Mouse (Mus musculus) left cerebral cortex, postnatal 36 days (tissue): Measurements from ENCODE around the gene Setd5. TPM values are rescaled to one million over a fixed set of nuclear protein-coding genes. Genes with fewer than 3 reads are reported as not detected.

Source experiments
- DNase-seq, 2 experiments: peaks; one replicate each; pipeline ENCODE4 v3.0.0; 2021 to 2022; ENCODE audit warnings: low spot score in 2 of 2, mixed read lengths in 1 of 2
- intact Hi-C: fragments of 180-260 bp; cut with DNase I; formaldehyde crosslinking; loops from one replicate; pipeline ENCODE4 v1.15.1; 2025
- total RNA-seq, 2 experiments: library from RNA; stranded (reverse); gene quantifications; 2 replicates each; pipeline ENCODE4 v1.2.3; 2021

Setd5 gene
- total RNA-seq, 2 experiments from 2014 or later: 99.2 to 130 TPM

GRCm38 (mm10) chr6:113172568-113172967 lies 95.4 kb downstream of the Setd5 start:
- intact Hi-C loops: loop anchor here (5.0 kb wide), 1 partner anchor 65 kb away; the partner anchor contains the start of gene Mtmr14
- DNase-seq: peak in 1 of 2 experiments; percentile 34

GRCm38 (mm10) chr6:113175469-113175868 lies 98.3 kb downstream of the Setd5 start:
- DNase-seq: no peak
- intact Hi-C loops: no loop called here

GRCm38 (mm10) chr6:113176613-113177012 lies 99.4 kb downstream of the Setd5 start:
- intact Hi-C loops: no loop called here
- no peak for DNase-seq

- peak; percentile 68 to 69 for DNase-seq
- intact Hi-C loops: no loop called here
These were observed 101.4 kb downstream of the Setd5 start for GRCm38 (mm10) chr6:113178286-113179194.

GRCm38 (mm10) chr6:113179195-113179733 lies 102.1 kb downstream of the Setd5 start:
- intact Hi-C loops: no loop called here
- DNase-seq: no peak

GRCm38 (mm10) chr6:113184163-113184562 lies 107.0 kb downstream of the Setd5 start:
- intact Hi-C loops: no loop called here
- DNase-seq: no peak

GRCm38 (mm10) chr6:113184866-113185525 lies 107.8 kb downstream of the Setd5 start:
- intact Hi-C loops: no loop called here
- no peak for DNase-seq

- DNase-seq: peak; percentile 25 to 35
- intact Hi-C loops: loop anchor here (2.0 kb wide), 1 partner anchor 43 kb away; the partner anchor contains the start of gene Mtmr14
These were observed 116.7 kb downstream of the Setd5 start for GRCm38 (mm10) chr6:113193765-113194460.

GRCm38 (mm10) chr6:113194517-113194840 lies 117.3 kb downstream of the Setd5 start:
- DNase-seq: no peak
- intact Hi-C loops: loop anchor here (2.0 kb wide), 1 partner anchor 42 kb away; the partner anchor contains the start of gene Mtmr14

- intact Hi-C loops: loop anchor here (2.0 kb wide), 1 partner anchor 42 kb away; the partner anchor contains the start of gene Mtmr14
- DNase-seq: peak; percentile 50 to 79
These were observed 117.9 kb downstream of the Setd5 start, which contains the start of gene Lhfpl4 for GRCm38 (mm10) chr6:113194841-113195595. Gene Lhfpl4, minus strand, starts transcription at chr6:113195384.

GRCm38 (mm10) chr6:113195596-113195992 lies 118.4 kb downstream of the Setd5 start:
- intact Hi-C loops: loop anchor here (2.0 kb wide), 1 partner anchor 41 kb away; the partner anchor contains the start of gene Mtmr14
- peak in 1 of 2 experiments; percentile 38 for DNase-seq

Other genes starting within 250 kb of the Setd5 start
- gene Srgap3, start 130.1 kb upstream of the Setd5 start, total RNA-seq: 100 to 1,000 TPM; 191 to 230 TPM
- 10 to 100 TPM; 22.6 to 30.6 TPM for gene Thumpd3, start 31.1 kb upstream of the Setd5 start, total RNA-seq
- 10 to 100 TPM; 79.6 to 85.5 TPM for gene Lhfpl4, start 118.0 kb downstream of the Setd5 start, total RNA-seq
- gene Mtmr14, start 160.5 kb downstream of the Setd5 start, total RNA-seq: 10 to 100 TPM; 15.3 to 17.4 TPM
- gene Cpne9, start 204.9 kb downstream of the Setd5 start, total RNA-seq: 10 to 100 TPM; 76.4 to 79.5 TPM
- gene Brpf1, start 229.8 kb downstream of the Setd5 start, total RNA-seq: 10 to 100 TPM; 29.0 to 30.3 TPM
- 1 to 10 TPM; 6.5 to 7.1 TPM for gene Ogg1, start 249.6 kb downstream of the Setd5 start, total RNA-seq